Mouse (Mus musculus) kidney, embryonic 16.5 days (tissue): Measurements from ENCODE around the gene Akap2. TPM values are rescaled to one million over a fixed set of nuclear protein-coding genes. Genes with fewer than 3 reads are reported as not detected.

Experiments
- ATAC-seq: fragments of 200-750 bp; cut with Nextera tagmentation; 2 replicates; pipeline ENCODE4 v1.8.0; 2017; ENCODE audit warnings: moderate TSS enrichment; ENCODE audit not compliant: low FRiP score, low TSS enrichment
- H3K27ac ChIP-seq: fragments of 300-500 bp; sonication (generic); 2 replicates; pipeline ENCODE4 v1.5.1; 2014; ENCODE audit warnings: low read length
- H3K27me3 ChIP-seq: fragments of 300-500 bp; sonication (generic); 2 replicates; pipeline ENCODE4 v1.6.1; 2014; ENCODE audit warnings: low read length, control low read depth, mixed read lengths; ENCODE audit not compliant: insufficient read depth
- H3K36me3 ChIP-seq: fragments of 300-500 bp; sonication (generic); 2 replicates; pipeline ENCODE4 v1.6.1; 2014; ENCODE audit warnings: low read length, control low read depth, mixed read lengths; ENCODE audit not compliant: insufficient read depth
- H3K4me1 ChIP-seq: fragments of 300-500 bp; sonication (generic); 2 replicates; pipeline ENCODE4 v1.6.1; 2014; ENCODE audit warnings: low read length, control low read depth, mixed read lengths; ENCODE audit not compliant: insufficient read depth
- H3K4me2 ChIP-seq: fragments of 300-500 bp; sonication (generic); replicated peaks from 2 replicates; pipeline ENCODE4 v1.6.1; 2014; ENCODE audit warnings: low read depth, low read length
- H3K4me3 ChIP-seq: fragments of 300-500 bp; sonication (generic); 2 replicates; pipeline ENCODE4 v1.5.1; 2014; ENCODE audit warnings: mild to moderate bottlenecking, low read length
- H3K9ac ChIP-seq: fragments of 300-500 bp; sonication (generic); replicated peaks from 2 replicates; pipeline ENCODE4 v1.6.1; 2014; ENCODE audit warnings: low read length
- H3K9me3 ChIP-seq: fragments of 300-500 bp; sonication (generic); 2 replicates; pipeline ENCODE4 v1.6.1; 2016; ENCODE audit warnings: low read length, control low read depth
- WGBS: fragments of 180-500 bp; shearing (Covaris S2); extraction: QIAGEN DNeasy Blood & Tissue Kit; methylation state at CpG from one replicate; pipeline ENCODE4 v1.1.7; 2014; 5-methylcytosine and 5-hydroxymethylcytosine counted together
- polyA plus RNA-seq: library from polyadenylated mRNA; unstranded; fragments of >200 nt; fragmentation: Nextera tagmentation; extraction: Ambion mirVana; gene quantifications from 2 replicates; pipeline ENCODE4 v1.2.1, GENCODE M21; 2015

The Akap2 gene
- polyA plus RNA-seq, 1 experiment from 2014 or later = 28.4 TPM

GRCm38 (mm10) chr4:57940631-57941030 is 223.2 kb downstream of the Akap2 start:
- Histone ChIP-seq H3K36me3 (peaks cover 21% of the 10 kb centered on the region), H3K27me3 (no peaks in the 10 kb centered on the region), H3K27ac (no peak overlapping the region), H3K4me1 (no peaks in the 10 kb centered on the region), H3K4me3 (no peak overlapping the region), H3K9me3 (no peaks in the 10 kb centered on the region), H3K9ac (no peak overlapping the region), H3K4me2 (no peak overlapping the region)
- no peak for ATAC-seq
- WGBS = 88% methylated on average over 4 of the region's 4 CpGs

GRCm38 (mm10) chr4:57942892-57943291 is 225.4 kb downstream of the Akap2 start:
- Histone ChIP-seq H3K27me3 (no peaks in the 10 kb centered on the region), H3K9ac (no peak overlapping the region), H3K36me3 (peaks cover 31% of the 10 kb centered on the region), H3K4me2 (no peak overlapping the region), H3K9me3 (no peaks in the 10 kb centered on the region), H3K4me1 (peaks cover 6% of the 10 kb centered on the region; the same call in 1 of the 2 replicates), H3K27ac (no peak overlapping the region), H3K4me3 (no peak overlapping the region)
- no peak for ATAC-seq
- WGBS = 90% methylated on average over 2 of the region's 2 CpGs

Other genes starting within 250 kb of the Akap2 start
- gene Pakap, start 149.5 kb upstream of the Akap2 start, polyA plus RNA-seq = 21.4 and 21.8 TPM in 2 replicates
- gene D630039A03Rik, start 198.6 kb downstream of the Akap2 start, polyA plus RNA-seq = 1.7 and 2.2 TPM in 2 replicates
- 426 and 432 TPM in 2 replicates for gene Txn1, start 238.8 kb downstream of the Akap2 start, polyA plus RNA-seq